Mouse (Mus musculus): ENCODE measurements around the gene Gm5751.
A peak's percentile ranks its signal among the peaks of the same experiment; 100 is the strongest.
"Not testable (repeated sequence)": the region's sequence is repeated elsewhere in the genome, so short reads cannot be mapped to it uniquely, and the experiment has no call there.

The Gm5751 gene

GRCm38 (mm10) chrX:8873953-8874352 lies at the start of gene Gm5751:
Gene Gm5751 (plus strand): TSS chrX:8874253.
- not testable (repeated sequence) for DNase-seq (ENCODE audit: low read depth)

- DNase-seq (ENCODE audit: low read depth): peak; percentile 75
Observed at GRCm38 (mm10) chrX:8832043-8832442, 42.0 kb upstream of the Gm5751 start.

GRCm38 (mm10) chrX:8843694-8844093 lies 30.4 kb upstream of the Gm5751 start, which contains the start of gene Gm6592:
Gene Gm6592 (plus strand): TSS chrX:8843994.
- DNase-seq (ENCODE audit: low read depth): no peak

DNA sequence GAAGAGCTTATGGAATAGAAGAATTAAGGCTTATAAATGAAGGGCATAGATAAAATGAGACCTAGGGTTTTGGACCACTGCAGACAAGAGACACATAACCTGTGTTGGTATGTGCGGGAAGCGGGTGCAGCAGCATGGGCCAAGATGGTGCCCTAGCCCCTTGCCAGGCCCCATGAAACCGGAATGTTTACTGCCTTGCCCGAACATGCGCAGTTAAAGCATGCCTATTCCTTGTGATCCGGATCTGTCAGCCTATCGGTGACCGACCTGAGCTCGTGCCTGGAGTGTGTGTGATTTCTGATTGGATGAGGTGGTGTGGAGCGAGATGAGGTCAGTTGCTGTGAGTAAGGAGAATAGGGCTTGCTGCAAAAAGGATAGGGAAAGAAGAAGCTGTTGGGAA lies 21.6 kb upstream of the Gm5751 start:
- no peak for DNase-seq (ENCODE audit: low read depth)

GRCm38 (mm10) chrX:8864331-8864730 lies 9.7 kb upstream of the Gm5751 start:
- peak; percentile 82 for DNase-seq (ENCODE audit: low read depth)

DNA sequence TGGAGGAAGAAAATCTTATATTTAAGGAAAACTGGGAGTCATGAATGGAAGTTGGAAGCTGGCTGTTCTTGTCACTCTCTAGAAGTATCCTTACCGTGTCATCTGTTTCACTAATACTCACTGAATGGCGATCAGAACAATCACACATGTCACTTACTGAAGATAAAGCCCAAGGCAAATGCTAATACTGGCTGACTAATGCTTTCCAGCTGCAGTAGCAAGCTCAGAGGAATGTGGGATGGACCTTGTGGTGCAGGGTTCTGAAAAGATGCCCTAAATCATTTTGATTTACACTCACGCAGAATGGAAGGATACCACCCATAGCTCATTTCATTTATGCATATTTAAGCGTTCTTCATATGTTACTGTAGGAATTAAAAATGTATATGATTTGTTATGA lies 10.3 kb downstream of the Gm5751 start:
- DNase-seq (ENCODE audit: low read depth): peak; percentile 3

DNA sequence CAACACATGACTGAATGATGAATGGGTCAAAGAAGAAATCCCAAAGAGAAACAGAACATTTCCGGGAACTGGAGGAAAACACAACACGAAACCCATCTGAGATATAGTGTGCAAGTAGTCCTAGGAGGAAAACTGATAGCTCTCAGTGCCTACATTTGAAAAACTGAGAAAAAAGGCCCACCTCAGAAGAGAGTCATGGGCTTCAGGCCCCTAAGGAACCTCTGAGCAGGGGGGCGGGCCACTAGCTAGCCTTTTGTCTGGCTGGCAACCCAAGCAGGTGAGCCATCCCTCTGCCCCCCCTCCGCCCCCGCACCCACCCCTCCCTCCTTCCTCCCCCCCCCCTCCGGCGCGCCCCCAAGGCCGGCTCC lies 17.9 kb downstream of the Gm5751 start:
- peak; percentile 5 for DNase-seq (ENCODE audit: low read depth)

DNA sequence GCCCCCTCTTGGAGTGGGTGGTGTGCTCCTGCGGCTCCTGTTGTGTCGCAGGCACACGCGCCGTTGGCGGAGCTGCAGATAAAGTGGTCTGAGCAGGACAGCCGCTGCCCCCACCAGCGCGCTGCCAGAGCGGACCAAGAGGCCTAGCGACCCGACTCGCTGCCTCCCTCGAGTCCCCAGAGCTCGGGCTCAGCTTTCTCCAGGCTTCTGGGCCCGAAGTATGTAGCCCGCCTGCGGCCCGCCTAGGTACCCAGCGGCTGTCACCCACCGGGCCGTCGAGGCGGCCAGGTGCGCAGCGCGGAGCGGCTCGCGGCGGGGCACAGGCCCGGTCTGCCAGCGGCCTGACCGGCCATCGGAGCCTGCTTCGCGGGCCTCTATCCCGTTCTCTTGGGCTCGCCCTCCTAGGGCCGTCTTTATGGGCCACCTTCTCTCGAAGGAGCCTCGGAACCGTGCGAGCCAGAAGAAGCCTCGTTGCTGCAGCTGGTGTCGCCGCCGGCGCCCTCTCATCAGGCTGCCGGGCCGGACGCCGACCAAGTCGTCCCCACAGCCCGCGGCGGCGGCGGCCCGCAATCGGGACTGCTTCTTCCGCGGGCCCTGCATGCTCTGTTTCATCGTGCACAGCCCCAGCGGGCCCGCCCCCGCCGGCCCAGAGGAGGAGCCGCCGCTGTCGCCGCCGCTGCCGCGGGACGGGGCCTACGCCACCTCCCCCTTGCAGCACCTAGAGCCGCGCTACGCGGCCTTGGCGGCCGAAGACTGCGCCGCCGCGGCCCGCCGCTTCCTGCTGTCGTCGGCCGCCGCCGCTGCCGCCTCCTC lies 18.5 kb downstream of the Gm5751 start, which contains the start of gene B630019K06Rik:
Gene B630019K06Rik, plus strand, starts transcription at position 40 of the 813 bp plus-strand sequence.
- DNase-seq (ENCODE audit: low read depth): peak; percentile 69

- no peak for DNase-seq (ENCODE audit: low read depth)
Observed at GRCm38 (mm10) chrX:8893182-8893651, 19.2 kb downstream of the Gm5751 start.

GRCm38 (mm10) chrX:8900823-8901222 lies 26.8 kb downstream of the Gm5751 start:
- DNase-seq (ENCODE audit: low read depth): no peak

DNA sequence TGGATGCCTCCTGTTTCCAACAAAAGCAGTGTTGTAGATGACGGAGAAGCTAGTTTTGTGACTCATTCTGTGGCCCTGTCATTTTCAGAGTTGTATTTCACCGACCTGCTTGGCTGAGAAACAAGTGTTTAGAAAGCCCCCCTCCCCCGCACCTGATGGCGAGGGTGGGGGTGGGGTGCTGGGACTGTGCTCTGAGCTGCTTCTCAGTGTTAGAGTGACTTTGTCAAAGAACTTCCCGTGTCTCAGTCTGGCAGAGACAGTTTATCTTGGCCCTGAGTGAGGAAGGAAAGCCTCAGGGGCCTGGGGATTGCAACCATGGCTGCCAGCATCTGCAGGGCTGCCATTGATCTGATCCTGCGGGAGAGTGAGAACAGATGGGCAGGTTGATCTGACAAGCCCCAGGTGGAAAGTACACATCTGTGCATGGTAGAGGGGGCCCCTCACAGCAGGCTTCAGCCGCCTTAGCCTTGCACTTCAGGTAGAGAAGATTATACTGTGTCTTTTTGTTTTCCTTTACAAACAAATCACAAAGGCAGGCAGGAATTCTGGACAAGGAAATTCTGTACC lies 27.9 kb downstream of the Gm5751 start:
- no peak for DNase-seq (ENCODE audit: low read depth)

DNA sequence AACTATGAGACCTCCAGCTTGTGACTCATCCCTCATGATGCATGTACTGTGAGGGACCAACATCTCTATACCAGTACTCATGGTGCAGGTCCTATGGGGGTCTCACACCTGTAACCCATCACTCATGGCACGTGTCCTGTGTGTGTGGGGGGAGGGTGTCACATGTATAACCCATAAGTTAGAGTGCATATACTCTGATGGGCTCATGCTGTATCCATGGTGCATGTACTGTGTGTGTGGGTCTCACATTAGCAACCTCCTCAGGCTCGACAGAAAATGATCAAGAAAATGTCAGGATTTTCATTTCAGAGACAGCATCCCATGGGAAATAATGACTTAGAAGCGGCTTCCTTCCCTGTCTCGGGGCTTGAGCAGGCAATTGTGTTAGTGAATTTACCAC lies 47.0 kb downstream of the Gm5751 start:
- DNase-seq (ENCODE audit: low read depth): no peak

DNA sequence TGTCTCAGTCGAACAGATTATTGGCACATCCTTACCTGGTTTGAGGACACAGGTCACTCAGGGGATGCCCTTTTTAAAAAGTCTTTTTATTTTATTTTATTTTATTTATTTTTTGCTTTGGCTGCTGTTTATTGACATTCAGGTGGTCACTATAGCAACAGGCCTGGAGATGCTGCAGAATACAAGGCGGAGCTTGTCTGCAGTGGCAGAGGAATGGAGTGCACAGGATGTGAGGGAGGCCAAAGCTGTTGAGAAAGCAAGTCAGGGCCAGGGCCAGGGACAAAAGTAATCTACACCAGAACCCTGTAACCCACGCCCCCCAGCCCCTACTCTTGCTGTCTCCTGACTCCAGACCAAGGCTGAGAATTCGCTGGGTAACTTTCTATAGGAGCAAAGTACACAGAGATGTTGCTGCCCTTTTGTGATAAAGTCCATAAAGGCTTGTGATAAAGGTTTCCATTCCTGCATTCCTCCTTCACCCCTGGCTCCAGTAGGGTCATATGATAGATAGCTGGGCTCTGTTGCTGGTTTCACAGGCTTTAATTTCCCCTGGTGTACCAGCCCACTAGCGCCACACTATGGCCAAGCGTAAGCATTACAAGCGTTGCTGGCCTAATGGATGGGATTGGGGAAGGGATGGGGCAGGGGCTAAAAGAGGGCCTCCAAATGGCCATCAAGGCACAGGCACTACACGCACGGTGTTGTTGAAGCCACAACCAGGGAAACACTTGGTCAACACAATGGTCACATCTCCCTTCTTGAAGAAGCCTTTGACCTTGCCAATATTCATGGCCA lies 48.0 kb downstream of the Gm5751 start:
- peak; percentile 4 for DNase-seq (ENCODE audit: low read depth)

DNA sequence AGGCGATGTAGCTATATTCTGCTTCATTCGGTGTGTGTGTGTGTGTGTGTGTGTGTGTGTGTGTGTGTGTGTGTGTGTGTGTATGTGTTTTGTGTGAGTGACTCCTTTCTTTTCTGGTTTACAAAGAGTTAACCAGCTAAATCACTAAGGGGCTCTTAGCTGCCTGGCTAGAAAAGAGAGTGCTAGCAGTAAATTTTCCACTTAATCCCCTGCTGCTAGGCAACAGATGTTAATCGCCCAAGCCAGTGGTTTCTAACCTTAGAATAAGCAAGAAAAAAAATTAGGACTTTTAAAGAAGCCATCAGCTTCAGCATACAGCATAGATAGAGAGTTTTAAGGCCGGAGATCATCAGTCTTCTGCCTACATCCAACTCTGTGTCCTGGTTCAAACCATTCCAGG lies 53.3 kb downstream of the Gm5751 start:
- DNase-seq (ENCODE audit: low read depth): no peak
